Mouse (Mus musculus): ENCODE results near the gene Add1. TPM values are rescaled to one million over a fixed set of nuclear protein-coding genes. Genes with fewer than 3 reads are reported as not detected.
A peak's percentile ranks its signal among the peaks of the same experiment; 100 is the strongest.

Add1 gene
- total and polyA plus RNA-seq, 2 experiments from 2014 or later: 104 to 246 TPM

GRCm38 (mm10) chr5:34592666-34593065, 19.2 kb downstream of the Add1 start:
- Histone ChIP-seq H3K4me3 (ENCODE audit: low read depth, low read length) (no peak overlapping the region), H3K4me1 (ENCODE audit: control insufficient read depth, insufficient read depth) (no peaks in the 10 kb centered on the region), H3K4me2 (ENCODE audit: low read depth, low read length) (no peak overlapping the region), H3K9me3 (replicated peaks; ENCODE audit: control insufficient read depth, low read length) (no peaks in the 10 kb centered on the region), H3K27ac (ENCODE audit: low read depth) (no peak overlapping the region), H3K36me3 (replicated peaks; ENCODE audit: control insufficient read depth, insufficient read depth, low read length) (peaks cover under 1% of the 10 kb centered on the region; the same call in 1 of the 2 replicates), H3K27me3 (ENCODE audit: control insufficient read depth, insufficient read depth, low read length) (no peaks in the 10 kb centered on the region), H3K9ac (replicated peaks; ENCODE audit: low read depth, low read length) (no peak overlapping the region)
- TF ChIP-seq CTCF (IDR thresholded peaks at IDR 0.05; ENCODE audit: low read depth) (no peak), EP300 (IDR thresholded peaks at IDR 0.05; ENCODE audit: low read depth) (no peak)
- ATAC-seq (ENCODE audit: insufficient read depth, low read depth) (no peak), DNase-seq (ENCODE audit: low spot score) (no peak)
- WGBS: 87% methylated on average over 6 of the region's 6 CpGs

- DNase-seq (ENCODE audit: low spot score) (no peak), ATAC-seq (ENCODE audit: insufficient read depth, low read depth) (no peak)
- Histone ChIP-seq H3K4me2 (ENCODE audit: low read depth, low read length) (no peak overlapping the region), H3K36me3 (replicated peaks; ENCODE audit: control insufficient read depth, insufficient read depth, low read length) (peaks cover 7% of the 10 kb centered on the region), H3K9me3 (replicated peaks; ENCODE audit: control insufficient read depth, low read length) (no peaks in the 10 kb centered on the region), H3K27ac (ENCODE audit: low read depth) (no peak overlapping the region), H3K27me3 (ENCODE audit: control insufficient read depth, insufficient read depth, low read length) (no peaks in the 10 kb centered on the region), H3K9ac (replicated peaks; ENCODE audit: low read depth, low read length) (no peak overlapping the region), H3K4me3 (ENCODE audit: low read depth, low read length) (no peak overlapping the region), H3K4me1 (ENCODE audit: control insufficient read depth, insufficient read depth) (no peaks in the 10 kb centered on the region)
- no peak for TF ChIP-seq EP300 (IDR thresholded peaks at IDR 0.05; ENCODE audit: low read depth)
- no peak for TF ChIP-seq CTCF (IDR thresholded peaks at IDR 0.05; ENCODE audit: low read depth)
- WGBS: 94% methylated on average over 9 of the region's 9 CpGs
These were observed 19.8 kb downstream of the Add1 start for GRCm38 (mm10) chr5:34593202-34593727.

- no peak overlapping the region for H3K9ac ChIP-seq (replicated peaks; ENCODE audit: low read depth, low read length)
- no peak overlapping the region for H3K4me3 ChIP-seq (ENCODE audit: low read depth, low read length)
- peaks cover 71% of the 10 kb centered on the region for H3K36me3 ChIP-seq (replicated peaks; ENCODE audit: control insufficient read depth, insufficient read depth, low read length)
- no peaks in the 10 kb centered on the region for H3K4me1 ChIP-seq (ENCODE audit: control insufficient read depth, insufficient read depth)
- ATAC-seq (ENCODE audit: insufficient read depth, low read depth) (no peak), DNase-seq (ENCODE audit: low spot score) (no peak)
- TF ChIP-seq EP300 (IDR thresholded peaks at IDR 0.05; ENCODE audit: low read depth) (no peak), CTCF (IDR thresholded peaks at IDR 0.05; ENCODE audit: low read depth) (no peak)
- WGBS: 84% methylated on average over 5 of the region's 5 CpGs
- no peak overlapping the region for H3K27ac ChIP-seq (ENCODE audit: low read depth)
- no peak overlapping the region for H3K4me2 ChIP-seq (ENCODE audit: low read depth, low read length)
- H3K9me3 ChIP-seq (replicated peaks; ENCODE audit: control insufficient read depth, low read length): no peaks in the 10 kb centered on the region
- H3K27me3 ChIP-seq (ENCODE audit: control insufficient read depth, insufficient read depth, low read length): no peaks in the 10 kb centered on the region
These were observed 31.1 kb downstream of the Add1 start for GRCm38 (mm10) chr5:34604576-34604975.

GRCm38 (mm10) chr5:34607100-34607880, 33.8 kb downstream of the Add1 start:
- Histone ChIP-seq H3K36me3 (replicated peaks; ENCODE audit: control insufficient read depth, insufficient read depth, low read length) (peaks cover 76% of the 10 kb centered on the region), H3K27ac (ENCODE audit: low read depth) (no peak overlapping the region), H3K9ac (replicated peaks; ENCODE audit: low read depth, low read length) (no peak overlapping the region), H3K9me3 (replicated peaks; ENCODE audit: control insufficient read depth, low read length) (no peaks in the 10 kb centered on the region), H3K27me3 (ENCODE audit: control insufficient read depth, insufficient read depth, low read length) (no peaks in the 10 kb centered on the region), H3K4me3 (ENCODE audit: low read depth, low read length) (no peak overlapping the region), H3K4me1 (ENCODE audit: control insufficient read depth, insufficient read depth) (no peaks in the 10 kb centered on the region), H3K4me2 (ENCODE audit: low read depth, low read length) (no peak overlapping the region)
- ATAC-seq (ENCODE audit: insufficient read depth, low read depth) (no peak), DNase-seq (ENCODE audit: low spot score) (no peak)
- TF ChIP-seq EP300 (IDR thresholded peaks at IDR 0.05; ENCODE audit: low read depth): no peak
- peak; percentile 10; the same call in 1 of the 2 replicates for TF ChIP-seq CTCF (IDR thresholded peaks at IDR 0.05; ENCODE audit: low read depth)
- 78% methylated on average over 8 of the region's 8 CpGs for WGBS

- no peak overlapping the region for H3K9ac ChIP-seq (replicated peaks; ENCODE audit: low read depth, low read length)
- no peak overlapping the region for H3K4me2 ChIP-seq (ENCODE audit: low read depth, low read length)
- no peak overlapping the region for H3K4me3 ChIP-seq (ENCODE audit: low read depth, low read length)
- H3K27ac ChIP-seq (ENCODE audit: low read depth): no peak overlapping the region
- 32% methylated on average over 3 of the region's 3 CpGs for WGBS
- H3K36me3 ChIP-seq (replicated peaks; ENCODE audit: control insufficient read depth, insufficient read depth, low read length): peaks cover 74% of the 10 kb centered on the region
- H3K27me3 ChIP-seq (ENCODE audit: control insufficient read depth, insufficient read depth, low read length): no peaks in the 10 kb centered on the region
- H3K9me3 ChIP-seq (replicated peaks; ENCODE audit: control insufficient read depth, low read length): no peaks in the 10 kb centered on the region
- no peak for TF ChIP-seq CTCF (IDR thresholded peaks at IDR 0.05; ENCODE audit: low read depth)
- no peak for TF ChIP-seq EP300 (IDR thresholded peaks at IDR 0.05; ENCODE audit: low read depth)
- ATAC-seq (ENCODE audit: insufficient read depth, low read depth) (no peak), DNase-seq (ENCODE audit: low spot score) (no peak)
- no peaks in the 10 kb centered on the region for H3K4me1 ChIP-seq (ENCODE audit: control insufficient read depth, insufficient read depth)
These were observed 34.8 kb downstream of the Add1 start for GRCm38 (mm10) chr5:34608226-34608625.

All from heart, postnatal 0 days (tissue).